Mouse (Mus musculus) v-Abl transformed pro-B cells (cell line): ENCODE measurements at regions not wholly inside any gene's neighbourhood (a gene's known extent, or its start where the extent isn't known, plus 50 kb on each side); places are given as distances from the start of the nearest gene placed in this dataset.

Source experiments
- in situ Hi-C, 2 experiments: fragments of 400-800 bp; cut with MboI; formaldehyde crosslinking; loops; one replicate each; pipeline ENCODE4 v1.15.1; 2025; ENCODE audit not compliant: unreplicated experiment in 2 of 2

GRCm38 (mm10) chr6:31995977-31996376 lies 54.1 kb upstream of the 1700012A03Rik start:
- in situ Hi-C loops, result no loop called here

GRCm38 (mm10) chr6:31995249-31995648 lies 54.8 kb upstream of the 1700012A03Rik start:
- in situ Hi-C loops, result no loop called here

- in situ Hi-C loops, result no loop called here
Measured at GRCm38 (mm10) chr6:31985698-31986097, 64.3 kb upstream of the 1700012A03Rik start.

- in situ Hi-C loops, result no loop called here
Measured at GRCm38 (mm10) chr6:31976705-31977104, 73.3 kb upstream of the 1700012A03Rik start.

GRCm38 (mm10) chr6:31948063-31948481 lies 102.0 kb upstream of the 1700012A03Rik start:
- in situ Hi-C loops, result loop anchor here (25.0 kb wide), 3 partner anchors 1164 to 1439 kb away; no protein-coding TSS in a partner anchor

- in situ Hi-C loops, result loop anchor here (25.0 kb wide), 3 partner anchors 1166 to 1441 kb away; no protein-coding TSS in a partner anchor
Measured at GRCm38 (mm10) chr6:31946572-31946971, 103.5 kb upstream of the 1700012A03Rik start.

- in situ Hi-C loops, result loop anchor here (25.0 kb wide), 3 partner anchors 1167 to 1442 kb away; no protein-coding TSS in a partner anchor
Measured at GRCm38 (mm10) chr6:31945347-31945746, 104.7 kb upstream of the 1700012A03Rik start.

- in situ Hi-C loops, result loop anchor here (25.0 kb wide), 3 partner anchors 1168 to 1443 kb away; no protein-coding TSS in a partner anchor
Measured at GRCm38 (mm10) chr6:31944546-31944945, 105.5 kb upstream of the 1700012A03Rik start.

GRCm38 (mm10) chr6:31942696-31943095 lies 107.3 kb upstream of the 1700012A03Rik start:
- in situ Hi-C loops, result loop anchor here (25.0 kb wide), 3 partner anchors 1170 to 1445 kb away; no protein-coding TSS in a partner anchor

- in situ Hi-C loops, result loop anchor here (5.0 to 25.0 kb wide), 7 partner anchors 276 to 1994 kb away; no protein-coding TSS in a partner anchor
Measured at GRCm38 (mm10) chr6:31938216-31938814, 111.7 kb upstream of the 1700012A03Rik start.

- in situ Hi-C loops, result loop anchor here (5.0 to 25.0 kb wide), 7 partner anchors 275 to 1995 kb away; no protein-coding TSS in a partner anchor
Measured at GRCm38 (mm10) chr6:31937146-31937545, 112.9 kb upstream of the 1700012A03Rik start.

- in situ Hi-C loops, result loop anchor here (5.0 to 25.0 kb wide), 7 partner anchors 273 to 1997 kb away; no protein-coding TSS in a partner anchor
Measured at GRCm38 (mm10) chr6:31934826-31935225, 115.2 kb upstream of the 1700012A03Rik start.

- in situ Hi-C loops, result loop anchor here (10.0 to 25.0 kb wide), 4 partner anchors 1178 to 1453 kb away; no protein-coding TSS in a partner anchor
Measured at GRCm38 (mm10) chr6:31933956-31934355, 116.1 kb upstream of the 1700012A03Rik start.

- in situ Hi-C loops, result loop anchor here (10.0 to 25.0 kb wide), 4 partner anchors 1179 to 1454 kb away; no protein-coding TSS in a partner anchor
Measured at GRCm38 (mm10) chr6:31933364-31933763, 116.7 kb upstream of the 1700012A03Rik start.

GRCm38 (mm10) chr6:31931116-31931515 lies 118.9 kb upstream of the 1700012A03Rik start:
- in situ Hi-C loops, result loop anchor here (10.0 to 25.0 kb wide), 4 partner anchors 1181 to 1456 kb away; no protein-coding TSS in a partner anchor

GRCm38 (mm10) chr6:31929165-31929564 lies 120.9 kb upstream of the 1700012A03Rik start:
- in situ Hi-C loops, result loop anchor here (25.0 kb wide), 3 partner anchors 1183 to 1458 kb away; no protein-coding TSS in a partner anchor

- in situ Hi-C loops, result loop anchor here (25.0 kb wide), 3 partner anchors 1185 to 1460 kb away; no protein-coding TSS in a partner anchor
Measured at GRCm38 (mm10) chr6:31927181-31927580, 122.9 kb upstream of the 1700012A03Rik start.

- in situ Hi-C loops, result loop anchor here (25.0 kb wide), 3 partner anchors 1188 to 1463 kb away; no protein-coding TSS in a partner anchor
Measured at GRCm38 (mm10) chr6:31924669-31925046, 125.4 kb upstream of the 1700012A03Rik start.

- in situ Hi-C loops, result no loop called here
Measured at GRCm38 (mm10) chr6:31923951-31924668, 125.9 kb upstream of the 1700012A03Rik start.

- in situ Hi-C loops, result no loop called here
Measured at GRCm38 (mm10) chr6:31921561-31922152, 128.4 kb upstream of the 1700012A03Rik start.
